Mouse (Mus musculus): Measurements from ENCODE around the gene Tgfbr2.

DNA sequence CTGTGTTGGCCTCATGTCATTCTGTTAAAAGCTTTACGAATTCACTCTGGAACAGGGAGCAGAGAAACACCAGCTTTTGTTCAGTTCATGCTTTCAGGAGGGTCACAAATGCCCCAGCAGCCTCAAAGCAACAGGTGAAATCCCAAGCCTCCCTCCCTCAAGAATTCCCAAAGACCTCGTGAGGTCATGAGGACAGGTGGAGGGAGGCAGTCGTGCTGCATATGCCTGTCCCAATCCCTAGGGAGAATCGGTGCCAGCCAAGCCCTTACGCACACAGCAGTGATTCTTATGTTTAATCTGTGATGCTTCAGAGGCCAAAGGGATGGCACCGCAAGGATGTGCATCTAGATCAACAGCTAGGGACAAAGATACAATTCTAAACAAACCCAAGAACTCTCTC is 39.0 kb downstream of the Tgfbr2 start:
- TF ChIP-seq E2F4 (IDR thresholded peaks at IDR 0.05; ENCODE audit: insufficient read depth) = no peak
- TF ChIP-seq CEBPB (IDR thresholded peaks at IDR 0.05; ENCODE audit: insufficient read depth, poor library complexity, severe bottlenecking) = no peak
- TF ChIP-seq TCF12 (IDR thresholded peaks at IDR 0.05; ENCODE audit: insufficient read depth, poor library complexity, severe bottlenecking) = peak; percentile 42
- no peak for TF ChIP-seq MAX (IDR thresholded peaks at IDR 0.05; ENCODE audit: low read depth)
- TF ChIP-seq POLR2A (IDR thresholded peaks at IDR 0.05; ENCODE audit: insufficient read length, low read depth) = no peak
- peak in 2 of 3 experiments; percentile 66 to 87 for TF ChIP-seq MYOG (IDR thresholded peaks at IDR 0.05; ENCODE audit: control insufficient read depth in 1 of 3, insufficient read depth in 1 of 3, insufficient read length in 2 of 3, low read depth in 2 of 3)
- no peak for TF ChIP-seq REST (IDR thresholded peaks at IDR 0.05; ENCODE audit: insufficient read depth, insufficient read length)
- TF ChIP-seq MYOD1 (IDR thresholded peaks at IDR 0.05; ENCODE audit: control insufficient read depth in 1 of 3, insufficient read length in 2 of 3, low read depth in 2 of 3) = peak in 2 of 3 experiments; percentile 60 to 88
- TF ChIP-seq USF1 (IDR thresholded peaks at IDR 0.05; ENCODE audit: low read depth) = no peak
